Mouse (Mus musculus) stomach, postnatal 0 days (tissue): ENCODE measurements at regions not wholly inside any gene's neighbourhood (a gene's known extent, or its start where the extent isn't known, plus 50 kb on each side); places are given as distances from the start of the nearest gene placed in this dataset.

Source experiments
- CTCF ChIP-seq: IDR thresholded peaks from 2 replicates; pipeline ENCODE4 v1.5.1; 2016; ENCODE audit warnings: antibody characterized with exemption, low read depth, mild to moderate bottlenecking, moderate library complexity
- EP300 ChIP-seq: optimal IDR thresholded peaks from 2 replicates; pipeline ENCODE3; 2016; ENCODE audit warnings: antibody characterized with exemption

GRCm38 (mm10) chr8:64473276-64473675 lies 219.6 kb downstream of the Cpe start:
- TF ChIP-seq CTCF, result no peak
- no peak for TF ChIP-seq EP300
